Mouse (Mus musculus): ENCODE measurements around the gene Hectd2.

Gene Hectd2

DNA sequence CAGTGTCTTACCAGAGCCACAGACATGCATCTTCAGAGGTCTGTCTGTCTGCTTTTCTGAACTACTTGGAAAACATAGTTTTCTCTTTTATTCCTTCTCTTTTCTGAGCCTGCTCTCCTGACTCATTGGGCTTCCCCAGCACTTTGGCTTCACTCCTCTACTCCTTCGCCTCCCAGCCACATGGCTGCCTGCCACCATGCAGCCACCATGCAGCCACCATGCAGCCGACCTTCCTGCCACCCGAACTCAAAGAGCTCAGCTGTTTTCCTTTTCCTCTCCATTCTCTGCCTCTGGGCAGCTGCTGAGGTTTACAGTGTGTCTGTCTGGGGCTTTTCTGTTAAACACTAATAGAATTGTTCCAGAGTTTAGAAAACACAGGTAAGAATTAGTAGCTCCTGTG lies 19.5 kb downstream of the Hectd2 start:
- DNase-seq, result no peak

DNA sequence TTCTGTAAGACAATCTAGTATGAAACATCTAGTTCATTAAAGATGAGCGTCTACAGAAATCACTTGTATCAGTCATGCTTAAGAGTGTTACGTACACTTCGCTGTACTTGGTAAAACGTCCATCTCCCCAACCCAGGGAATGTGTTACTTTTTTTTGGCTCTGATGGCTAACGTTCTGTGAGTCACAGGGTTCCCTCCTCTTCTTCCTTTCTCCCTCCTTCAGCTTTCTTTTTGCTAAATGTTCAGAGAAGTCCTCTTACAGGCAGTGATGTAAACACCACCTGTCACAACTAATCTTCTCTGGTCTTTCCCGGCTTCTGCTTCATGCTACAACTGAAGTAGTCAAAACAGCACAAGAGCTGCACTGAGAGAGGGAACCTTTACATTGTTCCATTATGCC lies 20.7 kb downstream of the Hectd2 start:
- no peak for DNase-seq

DNA sequence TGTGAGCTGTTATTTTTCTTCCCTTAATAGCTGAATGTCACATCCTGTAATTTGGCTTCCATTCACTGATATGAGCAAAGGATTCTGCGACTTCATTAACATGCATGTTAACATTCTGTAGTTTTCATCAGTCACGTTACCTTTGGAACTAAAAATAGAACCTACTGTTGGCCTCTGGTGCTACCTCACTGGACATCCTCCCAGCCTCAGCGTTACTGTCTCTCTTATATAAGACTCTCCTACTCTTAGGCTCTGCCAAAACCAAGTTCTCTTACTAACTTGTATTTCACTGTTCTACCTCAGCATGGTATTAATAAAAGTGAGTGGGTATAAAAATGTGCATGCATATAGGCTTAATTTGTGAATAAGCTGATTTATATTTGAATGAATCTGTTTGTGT lies 26.4 kb downstream of the Hectd2 start:
- DNase-seq, result no peak

DNA sequence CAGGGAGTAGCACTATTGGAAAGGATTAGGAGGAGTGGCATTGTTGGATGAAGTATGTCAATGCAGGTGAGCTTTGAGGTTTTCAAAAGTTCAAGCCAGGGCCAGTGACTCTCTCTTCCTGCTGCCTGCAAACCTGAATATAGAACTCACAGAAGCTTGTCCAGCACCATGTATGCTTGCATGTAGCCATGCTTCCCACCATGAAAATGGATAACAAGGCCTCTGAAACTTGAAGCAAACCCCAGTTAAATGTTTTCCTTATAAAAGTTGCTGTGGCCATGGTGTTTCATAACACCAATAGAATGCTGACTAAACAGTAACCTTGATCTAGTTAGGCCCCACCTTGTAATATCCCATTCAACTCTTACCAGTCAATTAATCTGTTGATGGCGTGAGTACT lies 27.7 kb downstream of the Hectd2 start:
- DNase-seq, result no peak

DNA sequence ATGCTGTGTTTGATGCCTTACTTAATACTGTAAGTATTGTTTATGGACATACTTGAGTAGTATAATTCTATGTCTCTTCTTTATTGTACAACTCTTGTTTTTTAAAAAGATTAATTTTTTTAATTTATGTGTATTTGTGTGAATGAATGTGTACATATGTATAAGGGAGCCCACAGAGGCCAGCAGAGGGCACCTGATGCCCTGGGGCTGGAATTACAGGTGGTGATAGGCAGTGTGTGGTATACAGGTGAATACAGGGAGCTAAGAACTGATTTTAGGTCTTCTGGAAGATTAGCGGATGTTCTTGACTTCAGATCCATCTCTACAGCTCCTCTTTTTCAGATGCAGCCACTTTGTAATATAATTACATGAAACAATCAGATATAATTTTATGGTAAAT lies 31.1 kb downstream of the Hectd2 start:
- no peak for DNase-seq

DNA sequence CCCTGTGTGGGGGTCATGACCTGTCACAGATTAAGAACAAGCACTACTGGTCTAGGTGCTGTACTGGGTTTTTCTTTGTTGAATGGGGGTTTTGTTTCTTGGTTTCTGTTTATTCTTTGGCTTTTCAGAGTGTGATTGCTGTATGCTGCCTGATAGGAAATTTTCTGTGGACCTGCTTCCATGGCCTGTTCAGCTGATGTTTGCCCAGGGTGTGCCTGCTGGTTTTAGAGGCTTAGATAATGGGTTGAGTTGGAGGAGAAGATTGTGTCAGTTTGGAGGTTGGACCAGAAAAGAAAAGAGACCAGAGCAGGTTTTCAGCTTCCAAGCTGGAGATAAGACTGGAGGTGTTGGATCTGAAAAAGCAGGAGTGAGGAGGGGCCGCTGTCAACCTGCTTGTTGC lies 40.0 kb downstream of the Hectd2 start:
- no peak for DNase-seq

DNA sequence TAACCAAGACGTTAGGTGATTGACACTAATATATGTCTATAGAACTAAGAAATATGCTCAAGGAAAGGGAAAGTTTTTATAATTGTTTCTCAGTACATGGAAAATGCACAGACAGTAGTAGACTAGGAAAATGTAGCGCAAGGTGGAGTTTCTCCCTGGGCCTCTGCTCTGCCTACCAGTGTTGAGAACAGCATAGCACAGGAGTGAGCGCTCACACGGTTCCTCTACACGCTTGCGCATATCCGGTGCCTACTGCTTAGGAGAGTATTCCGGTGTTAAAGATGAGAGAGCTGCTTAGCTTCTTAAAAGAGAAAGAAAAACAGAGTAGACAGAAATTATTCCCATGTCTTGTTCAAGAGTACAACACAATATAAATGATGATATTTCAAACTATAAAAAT lies 47.4 kb downstream of the Hectd2 start:
- no peak for DNase-seq

DNA sequence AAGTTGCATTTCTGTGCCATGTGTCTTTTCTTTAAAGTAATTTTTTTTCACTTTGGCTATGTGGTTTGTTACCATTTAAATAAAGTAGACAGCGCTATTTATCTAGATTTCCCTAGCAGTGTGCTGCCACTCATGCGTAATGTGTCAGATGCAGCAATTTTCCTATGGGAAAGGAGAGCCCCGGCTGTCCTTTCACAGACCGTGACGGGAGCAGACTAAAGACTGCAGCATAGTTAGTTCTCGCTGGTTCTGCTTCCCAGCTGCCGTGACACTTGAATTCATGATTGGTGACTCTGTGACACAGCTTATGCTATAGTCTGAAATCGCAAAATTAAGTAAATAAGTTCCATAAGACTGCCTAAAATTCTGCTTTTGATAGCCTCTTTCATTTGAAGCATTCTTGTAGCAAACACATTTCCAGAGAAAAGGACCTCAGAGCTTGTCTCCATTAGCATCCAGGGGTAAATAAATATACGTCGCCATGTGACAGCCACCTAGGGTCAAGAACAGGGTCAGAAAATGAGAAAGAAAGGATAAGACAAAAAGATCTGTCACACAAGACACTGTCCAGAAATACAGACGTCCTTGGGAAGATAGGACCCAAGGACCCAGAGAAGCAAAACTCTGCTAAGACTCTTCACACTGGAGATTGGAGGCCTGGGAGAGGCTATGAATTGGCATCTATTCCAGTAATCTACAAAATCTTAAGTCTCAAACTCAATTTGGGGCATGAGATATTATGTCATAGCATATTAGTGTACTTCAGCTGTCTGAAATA lies 48.3 kb downstream of the Hectd2 start:
- DNase-seq, result no peak

DNA sequence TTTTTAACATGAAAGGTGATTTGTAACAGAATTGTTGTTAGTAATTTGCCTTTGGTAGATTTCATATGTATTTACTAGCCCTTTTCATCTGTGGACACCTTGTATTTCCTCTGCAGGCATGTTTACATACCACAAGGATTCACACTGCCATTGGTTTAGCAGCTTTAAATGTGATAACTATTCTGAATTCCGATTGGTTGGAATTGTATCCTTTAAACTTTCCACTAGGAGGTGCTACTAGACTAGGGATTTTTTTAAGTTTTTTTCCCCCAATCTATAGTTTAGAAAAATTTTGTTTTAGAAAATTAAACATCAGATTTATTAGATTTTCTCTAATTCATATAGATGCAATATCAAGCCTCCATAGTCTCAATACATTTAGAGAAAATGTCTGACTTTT lies 51.8 kb downstream of the Hectd2 start:
- DNase-seq, result no peak

DNA sequence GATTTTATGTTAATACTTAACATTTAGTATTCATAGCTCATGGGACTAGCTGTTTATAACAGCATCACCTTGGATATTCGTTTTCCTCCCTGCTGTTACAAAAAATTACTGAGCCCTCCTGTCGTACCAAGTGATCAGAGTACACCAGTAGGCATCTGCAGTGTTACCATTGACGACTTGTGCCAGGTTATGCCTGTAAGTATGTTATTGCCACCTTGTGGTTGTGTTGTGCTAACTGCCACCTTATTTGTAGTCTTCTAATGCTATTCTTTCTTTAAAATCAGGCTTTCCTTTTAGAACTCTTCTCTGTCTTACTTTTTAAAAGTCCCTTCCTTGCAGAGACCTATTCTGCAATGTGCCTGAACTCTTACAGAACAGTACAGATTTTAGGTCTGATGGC lies 54.8 kb downstream of the Hectd2 start:
- no peak for DNase-seq

DNA sequence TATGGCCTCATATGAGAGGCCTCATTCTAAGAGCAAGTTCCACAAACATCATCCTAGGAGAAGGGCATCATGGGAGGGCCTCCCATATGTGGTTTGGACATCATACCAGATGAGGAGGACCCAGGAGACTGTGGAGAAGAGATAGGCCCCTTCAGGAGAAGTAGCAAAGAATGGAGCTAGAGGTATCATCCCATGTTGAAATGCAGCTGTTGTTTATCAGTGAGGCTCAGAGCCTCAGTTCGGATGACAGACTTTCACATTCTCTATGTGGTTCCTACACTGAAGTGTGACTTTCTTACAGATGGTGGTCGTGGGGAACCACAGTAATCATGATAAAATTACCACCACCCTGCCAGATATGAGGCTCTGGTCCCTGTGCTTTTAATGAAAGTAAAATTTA lies 55.9 kb downstream of the Hectd2 start:
- DNase-seq, result no peak

DNA sequence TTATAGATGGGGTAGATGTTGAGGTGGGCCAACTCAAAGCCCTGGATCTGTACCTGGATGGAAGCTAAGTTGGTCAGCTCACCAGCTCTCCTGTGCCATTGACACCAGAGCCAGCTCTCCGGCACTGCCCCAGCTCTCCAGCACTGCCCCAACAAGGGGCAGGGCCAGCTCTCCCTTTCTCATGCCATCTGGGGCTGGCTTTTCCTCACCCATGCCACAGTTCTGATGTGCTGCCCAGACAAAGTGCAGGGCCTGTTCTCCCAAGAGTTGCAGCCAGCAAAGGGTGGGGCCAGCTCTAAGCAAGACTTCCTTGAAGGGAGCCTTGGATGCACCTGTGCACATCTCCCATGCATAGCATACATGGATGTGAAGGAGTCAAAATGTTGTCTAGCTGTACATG lies 71.5 kb downstream of the Hectd2 start:
- no peak for DNase-seq

DNA sequence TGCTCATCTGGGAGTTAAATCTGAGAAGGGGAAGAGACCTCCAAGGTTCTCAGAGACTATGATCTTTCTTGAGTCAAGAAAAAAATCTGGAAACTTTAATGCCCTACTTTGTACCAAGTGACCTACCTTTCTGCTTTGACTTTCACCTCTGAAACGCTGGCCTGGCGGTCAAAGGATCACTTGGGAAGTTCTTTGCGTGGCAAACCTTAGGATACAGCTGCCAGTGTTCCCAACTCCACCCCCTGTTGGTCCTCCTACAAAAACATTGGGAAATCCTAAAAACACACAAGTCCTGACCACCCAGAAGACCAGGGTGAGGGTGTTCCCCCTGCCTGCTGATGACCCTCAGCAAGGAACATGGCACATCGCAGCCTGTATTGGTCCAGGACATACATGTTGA lies 72.4 kb downstream of the Hectd2 start:
- no peak for DNase-seq

DNA sequence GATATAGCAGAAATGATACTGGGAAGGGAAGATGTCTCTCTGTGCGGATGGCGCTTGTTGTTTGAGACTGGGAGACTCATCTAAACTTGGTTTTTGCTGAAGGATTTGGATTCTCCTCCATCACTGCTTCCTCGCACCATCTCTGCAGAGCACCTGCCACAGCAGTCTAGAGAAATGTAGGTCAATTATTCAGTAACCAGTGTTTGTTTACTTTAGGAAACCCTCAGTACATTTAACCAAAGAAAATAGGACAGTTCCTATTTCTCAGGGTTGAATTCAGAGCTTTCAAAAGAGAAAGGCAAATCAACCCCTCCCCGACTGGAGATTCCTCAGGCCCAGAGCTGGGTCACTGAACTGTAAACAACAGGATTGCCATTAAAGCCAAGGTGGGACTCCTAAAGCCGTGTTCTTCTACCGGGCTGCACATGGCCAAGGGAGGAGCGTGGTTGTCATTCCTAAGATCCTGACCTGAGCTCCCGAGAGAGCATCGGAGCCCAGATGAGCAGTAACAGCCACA lies 75.0 kb downstream of the Hectd2 start:
- DNase-seq, result no peak

DNA sequence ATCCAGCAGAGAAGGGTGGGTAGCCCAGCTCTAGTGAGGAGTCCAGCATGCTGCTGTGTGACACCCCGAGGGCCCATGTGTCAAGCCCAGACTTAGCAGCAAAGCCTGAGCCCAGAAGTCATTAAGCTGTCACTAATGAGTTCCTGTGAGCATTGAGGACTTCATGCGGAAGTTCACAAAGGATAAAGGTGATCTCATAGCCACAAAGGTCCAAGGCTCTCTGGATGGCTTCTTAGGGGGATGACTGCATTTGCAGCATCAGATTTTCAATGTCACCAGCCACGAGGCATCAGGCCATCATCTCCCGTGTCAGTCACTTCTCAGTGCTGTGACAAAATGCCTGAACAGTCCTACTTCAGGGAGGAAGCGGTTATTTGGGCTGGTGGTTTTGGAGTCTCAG lies 75.9 kb downstream of the Hectd2 start:
- DNase-seq, result no peak

DNA sequence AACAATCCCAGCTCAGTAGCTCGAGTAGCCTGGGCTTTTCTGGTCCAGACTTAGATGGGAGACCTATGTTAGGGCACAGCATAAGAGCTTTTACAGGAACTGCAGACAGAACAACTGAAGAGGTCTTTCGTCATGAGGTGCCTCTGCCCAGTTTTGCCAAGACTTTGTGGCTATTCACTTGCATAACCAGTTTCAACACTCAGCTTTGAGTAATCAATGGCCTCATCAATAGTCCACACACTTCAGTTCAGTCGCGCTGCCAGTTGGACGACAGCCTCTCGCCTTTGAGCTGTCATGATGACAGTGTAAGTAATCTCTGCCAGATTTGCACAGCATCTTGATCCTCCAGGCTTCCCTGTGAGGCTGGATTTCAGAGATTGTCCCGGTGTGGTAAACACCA lies 80.3 kb downstream of the Hectd2 start:
- DNase-seq, result no peak

DNA sequence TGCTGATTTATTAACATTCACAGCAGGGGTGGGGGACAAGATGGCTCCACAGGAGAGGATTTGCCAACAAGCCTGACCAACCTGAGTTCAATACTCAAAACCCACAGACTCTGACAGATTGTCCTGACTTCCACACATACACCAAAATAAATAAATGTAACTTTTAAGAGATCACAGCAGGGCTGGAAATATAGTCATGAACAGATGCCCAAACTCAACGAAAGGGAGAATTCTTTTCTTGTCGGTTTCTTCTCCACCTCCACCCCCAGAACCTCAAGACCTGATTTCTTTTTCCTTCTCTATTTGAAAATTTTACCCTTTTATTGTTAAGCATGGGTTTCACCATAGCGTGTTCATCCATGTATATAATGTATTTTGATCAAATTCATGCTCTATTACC lies 82.8 kb downstream of the Hectd2 start:
- DNase-seq, result no peak

DNA sequence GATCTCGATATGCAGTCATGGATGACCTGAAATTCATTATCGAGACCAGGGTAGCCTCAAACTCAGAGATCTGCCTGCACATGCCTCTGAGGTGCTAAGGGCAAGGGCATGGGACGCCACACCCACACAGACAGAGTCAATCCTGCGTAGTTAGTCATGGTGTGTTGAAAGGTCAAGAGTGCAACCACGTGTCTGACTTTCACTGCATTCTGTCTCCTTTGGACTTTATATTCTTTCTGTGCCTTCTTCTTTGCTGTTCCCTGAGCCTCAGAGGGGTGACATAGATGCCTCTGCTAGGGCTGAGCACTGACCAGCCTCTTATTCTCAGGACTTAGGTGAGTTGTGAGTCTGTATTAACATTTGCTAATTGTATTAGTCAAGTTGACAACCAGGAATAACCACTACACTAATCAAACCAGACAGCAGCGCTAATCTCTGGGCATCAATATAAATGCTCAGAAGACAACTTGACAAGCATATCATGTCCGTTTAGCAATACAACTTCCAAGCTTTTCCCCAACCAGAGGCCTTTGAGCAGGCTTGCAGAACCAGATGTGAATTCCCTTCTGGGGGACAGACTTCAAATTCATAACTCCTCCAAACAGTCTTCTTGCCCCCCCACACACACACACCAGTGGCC lies 83.6 kb downstream of the Hectd2 start:
- DNase-seq, result no peak

DNA sequence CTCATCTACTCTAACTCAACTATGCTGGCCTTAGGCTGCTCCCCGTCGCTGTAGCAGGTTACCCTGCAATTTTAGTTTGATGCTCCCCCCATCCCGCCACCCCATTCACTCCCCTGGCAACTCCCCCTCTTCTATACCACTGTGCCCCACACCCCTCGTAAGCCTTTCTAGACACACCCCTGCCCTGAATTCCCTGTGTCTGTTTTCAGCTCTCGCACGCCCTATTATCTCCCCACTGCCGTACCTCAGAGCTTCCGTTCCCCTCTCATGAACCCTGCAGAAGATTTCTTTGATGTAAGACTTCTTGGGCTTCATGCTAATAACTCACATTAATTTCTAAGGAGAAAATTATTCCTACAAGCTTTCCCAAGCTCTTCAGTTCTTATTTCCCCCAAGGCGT lies 84.6 kb downstream of the Hectd2 start:
- DNase-seq, result no peak

DNA sequence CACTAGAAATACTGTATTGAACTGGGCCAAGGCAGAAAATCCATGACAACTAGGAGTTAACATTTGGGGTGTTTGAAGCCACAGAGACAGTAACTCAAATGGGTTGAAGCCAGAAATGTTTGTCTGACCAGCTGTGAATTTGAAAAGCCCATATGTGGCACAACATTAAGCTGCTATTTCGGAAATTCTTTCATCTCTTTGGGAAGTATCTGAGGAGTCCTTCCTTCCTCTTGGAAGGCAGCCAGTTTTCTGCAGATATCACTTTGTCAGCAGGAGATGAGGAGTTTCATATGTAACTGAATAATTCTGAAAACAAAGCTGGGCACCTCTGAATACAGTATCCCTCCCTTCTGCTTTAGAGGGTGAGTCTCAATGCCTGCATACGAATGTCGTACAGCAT lies 86.7 kb downstream of the Hectd2 start:
- no peak for DNase-seq

DNA sequence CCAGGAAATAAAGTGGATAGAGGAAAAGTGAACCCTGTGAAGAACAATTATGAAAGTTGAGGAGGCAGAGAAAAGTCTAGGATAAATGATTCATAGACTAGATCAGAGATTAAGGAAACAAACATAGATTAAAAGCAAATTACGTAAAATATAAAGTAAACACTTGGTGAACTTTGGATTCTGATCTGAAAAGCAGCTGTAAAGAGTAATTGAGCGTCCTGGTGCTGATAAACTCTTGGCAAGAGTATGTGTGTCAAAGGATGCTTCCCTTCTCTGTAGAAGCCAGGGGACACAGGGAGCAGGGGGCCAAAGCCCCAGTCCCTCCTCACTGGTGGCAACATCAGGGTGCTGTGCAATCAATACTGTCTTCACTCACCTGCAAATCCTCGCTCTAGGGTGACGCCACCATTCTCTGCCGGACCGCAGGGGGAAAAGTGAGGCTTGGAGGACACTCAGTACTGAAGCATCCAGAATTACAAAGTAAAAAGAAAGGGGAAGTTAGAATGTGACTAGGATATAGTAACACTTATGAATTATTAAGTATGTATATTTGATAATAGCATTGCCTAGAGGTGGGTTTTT lies 91.0 kb downstream of the Hectd2 start:
- no peak for DNase-seq

DNA sequence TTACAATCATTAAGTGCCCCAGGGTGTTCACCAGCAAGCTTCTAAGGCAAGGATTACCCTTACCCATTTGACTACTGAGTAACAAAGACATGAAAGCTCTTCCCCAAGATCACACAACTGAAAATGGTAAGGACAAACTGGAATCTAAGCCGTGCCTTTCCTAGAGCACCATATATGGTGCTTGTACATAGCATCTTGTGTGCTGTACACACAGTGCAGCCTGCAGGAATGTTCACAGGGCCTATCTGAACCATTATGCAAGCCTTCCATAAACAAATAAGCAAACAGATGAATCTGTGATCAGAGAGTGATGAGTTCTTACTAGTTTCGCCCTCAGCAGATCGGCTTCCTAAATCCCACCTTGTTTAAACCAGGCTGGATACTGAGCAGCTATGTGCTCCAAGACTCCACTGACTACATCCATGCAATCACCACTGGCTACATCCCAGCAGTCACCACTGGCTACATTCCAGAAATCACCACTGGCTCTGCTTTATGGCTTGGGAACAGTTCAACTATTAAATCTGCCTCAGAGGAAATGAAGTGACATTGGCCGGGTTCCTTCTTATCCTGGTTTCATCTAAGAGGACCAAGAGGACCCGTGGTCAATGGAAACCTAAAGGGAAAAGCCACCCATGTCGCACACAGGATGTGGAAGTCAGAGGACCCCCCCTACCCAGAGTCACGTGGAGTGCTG lies 91.8 kb downstream of the Hectd2 start:
- no peak for DNase-seq

DNA sequence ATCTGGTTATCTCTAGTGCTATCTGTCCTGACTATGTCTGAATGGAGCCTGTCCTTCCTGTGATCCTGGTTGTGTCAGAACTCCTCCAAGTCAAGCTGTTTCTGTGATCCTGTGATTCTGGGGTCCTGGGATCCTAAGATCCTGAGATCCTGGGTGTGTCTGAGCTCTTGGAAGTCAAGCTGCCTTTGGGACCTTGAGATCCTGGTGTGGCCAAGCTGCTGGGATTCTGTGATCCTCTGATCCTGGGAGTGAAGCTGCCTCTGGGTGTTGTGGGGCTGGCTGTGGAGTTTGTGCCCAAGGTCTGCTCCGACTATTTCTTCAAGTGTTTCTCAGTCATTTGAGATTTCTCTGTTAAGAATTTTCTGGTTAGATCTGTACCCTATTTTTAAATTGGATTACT lies 98.2 kb downstream of the Hectd2 start:
- no peak for DNase-seq

DNA sequence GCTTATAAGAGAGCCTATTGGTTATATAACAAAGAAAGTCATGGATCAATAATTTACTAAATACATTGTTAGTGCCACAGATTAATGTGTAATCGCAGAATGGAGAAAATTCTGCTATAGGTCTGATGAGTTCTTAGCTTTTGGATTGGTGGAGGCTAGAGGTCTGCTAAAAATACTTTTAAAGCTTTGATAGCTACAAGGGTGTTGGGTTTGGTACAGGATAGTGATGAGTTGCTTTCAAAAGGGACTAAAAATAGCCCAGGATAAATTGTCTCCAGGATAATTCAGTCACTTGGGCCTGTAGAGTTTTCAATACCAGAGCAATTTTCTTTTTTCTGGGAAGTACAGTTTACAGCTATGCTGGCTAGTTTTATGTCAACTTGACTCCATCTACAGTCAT lies 108.3 kb downstream of the Hectd2 start:
- DNase-seq, result no peak
